21 mouse cellular contexts compared by ENCODE assay signal in genomic region chr2:74463407-74463806, GRCm38 (mm10).
"Had no signal": no experiment of that assay in that cellular context is flagged by ENCODE, and none has a peak within 500 bp of the region (broad histone marks: within the 10 kb centered on the region; RNA-seq: fewer than 3 reads in every experiment).

No protein-coding gene starts in this region.

- H3K4me3 ChIP-seq: layer of hippocampus, adult 2 months; limb, embryonic 10.5 days; limb, embryonic 13.5 days; liver, embryonic 12.5 days; liver, embryonic 15.5 days; lung, embryonic 15.5 days; megakaryocyte, embryonic 14.5 days; midbrain, embryonic 10.5 days; midbrain, embryonic 13.5 days; myocyte; neural tube, embryonic 13.5 days had no signal

- H3K4me1 ChIP-seq: liver, embryonic 12.5 days; liver, embryonic 15.5 days; lung, embryonic 15.5 days; megakaryocyte, embryonic 14.5 days; midbrain, embryonic 10.5 days; midbrain, embryonic 13.5 days; neural tube, embryonic 13.5 days had no signal

- H3K27ac ChIP-seq: kidney, postnatal 0 days; layer of hippocampus, adult 2 months; limb, embryonic 10.5 days; limb, embryonic 13.5 days; liver, embryonic 12.5 days; liver, embryonic 15.5 days; lung, embryonic 15.5 days; midbrain, embryonic 10.5 days; midbrain, embryonic 13.5 days; neural tube, embryonic 13.5 days; stomach, postnatal 0 days had no signal

- DNase-seq: kidney, adult 2 months; kidney, postnatal 25 days; liver; lung, adult 18-20 months; lung, postnatal 10 days; lung, postnatal 36 days; retina, postnatal 1 day; thymus, postnatal 25 days had no signal
